Mouse (Mus musculus): Measurements from ENCODE around the gene Ugt1a7c. TPM values are rescaled to one million over a fixed set of nuclear protein-coding genes. Genes with fewer than 3 reads are reported as not detected.

Ugt1a7c gene
- polyA plus RNA-seq, 1 experiment, result not detected

GRCm38 (mm10) chr1:88227482-88227881 is 132.6 kb downstream of the Ugt1a7c start:
- H3K4me3 ChIP-seq (ENCODE audit: insufficient read depth, low read depth, low read length), result no peak overlapping the region
- TF ChIP-seq POLR2A (IDR thresholded peaks at IDR 0.05; ENCODE audit: insufficient read depth, low read depth, low read length) (no peak), CTCF (IDR thresholded peaks at IDR 0.05; ENCODE audit: insufficient read depth, low read depth, low read length) (no peak)
- 63% methylated on average over 2 of the region's 2 CpGs for WGBS
- H3K27ac ChIP-seq (ENCODE audit: insufficient read depth, low read depth, low read length), result no peak overlapping the region
- H3K4me1 ChIP-seq (ENCODE audit: control insufficient read depth, insufficient read depth, low read length), result no peaks in the 10 kb centered on the region

DNA sequence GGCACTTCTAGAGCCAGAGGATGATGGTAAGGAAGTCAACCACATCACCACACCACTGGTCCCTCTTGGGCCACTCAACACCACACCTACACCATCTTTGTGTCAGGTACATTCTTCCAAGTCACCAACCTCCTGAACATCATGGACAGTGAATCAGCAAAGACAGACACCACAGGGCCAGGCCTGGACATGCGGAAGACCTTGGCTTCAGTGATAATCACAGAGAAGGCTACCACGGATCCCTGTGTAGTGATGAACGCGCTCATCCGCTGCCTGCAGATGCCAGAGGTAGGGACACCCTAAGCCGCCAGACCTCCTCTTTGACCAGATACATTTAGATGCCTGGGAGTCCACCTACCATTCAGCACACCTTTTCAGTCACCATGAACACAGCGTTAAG is 133.3 kb downstream of the Ugt1a7c start:
- Histone ChIP-seq H3K27ac (ENCODE audit: insufficient read depth, low read depth, low read length) (no peak overlapping the region), H3K4me1 (ENCODE audit: control insufficient read depth, insufficient read depth, low read length) (no peaks in the 10 kb centered on the region), H3K4me3 (ENCODE audit: insufficient read depth, low read depth, low read length) (no peak overlapping the region)
- 74% methylated on average over 7 of the region's 7 CpGs for WGBS
- no peak for TF ChIP-seq CTCF (IDR thresholded peaks at IDR 0.05; ENCODE audit: insufficient read depth, low read depth, low read length)
- TF ChIP-seq POLR2A (IDR thresholded peaks at IDR 0.05; ENCODE audit: insufficient read depth, low read depth, low read length), result no peak

- 80% methylated on average over 3 of the region's 3 CpGs for WGBS
These were observed 134.7 kb downstream of the Ugt1a7c start for GRCm38 (mm10) chr1:88229566-88229965.

GRCm38 (mm10) chr1:88229986-88230385 is 135.1 kb downstream of the Ugt1a7c start:
- no peaks in the 10 kb centered on the region for H3K4me1 ChIP-seq (ENCODE audit: control insufficient read depth, insufficient read depth, low read length)
- H3K4me3 ChIP-seq (ENCODE audit: insufficient read depth, low read depth, low read length), result no peak overlapping the region
- TF ChIP-seq POLR2A (IDR thresholded peaks at IDR 0.05; ENCODE audit: insufficient read depth, low read depth, low read length) (no peak), CTCF (IDR thresholded peaks at IDR 0.05; ENCODE audit: insufficient read depth, low read depth, low read length) (no peak)
- no peak overlapping the region for H3K27ac ChIP-seq (ENCODE audit: insufficient read depth, low read depth, low read length)
- 86% methylated on average over 5 of the region's 5 CpGs for WGBS

More at GRCm38 (mm10) chr1:88229566-88229965, 134.7 kb downstream of the Ugt1a7c start:
- Histone ChIP-seq H3K4me1 (ENCODE audit: control insufficient read depth, insufficient read depth, low read length) (no peaks in the 10 kb centered on the region), H3K27ac (ENCODE audit: insufficient read depth, low read depth, low read length) (no peak overlapping the region), H3K4me3 (ENCODE audit: insufficient read depth, low read depth, low read length) (no peak overlapping the region)
- TF ChIP-seq CTCF (IDR thresholded peaks at IDR 0.05; ENCODE audit: insufficient read depth, low read depth, low read length) (no peak), POLR2A (IDR thresholded peaks at IDR 0.05; ENCODE audit: insufficient read depth, low read depth, low read length) (no peak)

- H3K27ac ChIP-seq (ENCODE audit: insufficient read depth, low read depth, low read length), result no peak overlapping the region
- H3K4me3 ChIP-seq (ENCODE audit: insufficient read depth, low read depth, low read length), result no peak overlapping the region
- TF ChIP-seq POLR2A (IDR thresholded peaks at IDR 0.05; ENCODE audit: insufficient read depth, low read depth, low read length), result no peak
- no peak for TF ChIP-seq CTCF (IDR thresholded peaks at IDR 0.05; ENCODE audit: insufficient read depth, low read depth, low read length)
- no peaks in the 10 kb centered on the region for H3K4me1 ChIP-seq (ENCODE audit: control insufficient read depth, insufficient read depth, low read length)
- WGBS, result 74% methylated on average over 7 of the region's 7 CpGs
These were observed 135.6 kb downstream of the Ugt1a7c start for GRCm38 (mm10) chr1:88230421-88230820.

GRCm38 (mm10) chr1:88230981-88231802 is 136.3 kb downstream of the Ugt1a7c start:
- WGBS, result 77% methylated on average over 6 of the region's 6 CpGs
- TF ChIP-seq CTCF (IDR thresholded peaks at IDR 0.05; ENCODE audit: insufficient read depth, low read depth, low read length) (no peak), POLR2A (IDR thresholded peaks at IDR 0.05; ENCODE audit: insufficient read depth, low read depth, low read length) (no peak)
- H3K4me3 ChIP-seq (ENCODE audit: insufficient read depth, low read depth, low read length), result no peak overlapping the region

GRCm38 (mm10) chr1:88231803-88232499 is 137.1 kb downstream of the Ugt1a7c start:
- no peak overlapping the region for H3K4me3 ChIP-seq (ENCODE audit: insufficient read depth, low read depth, low read length)
- no peak overlapping the region for H3K27ac ChIP-seq (ENCODE audit: insufficient read depth, low read depth, low read length)
- WGBS, result 64% methylated on average over 7 of the region's 7 CpGs
- TF ChIP-seq POLR2A (IDR thresholded peaks at IDR 0.05; ENCODE audit: insufficient read depth, low read depth, low read length) (no peak), CTCF (IDR thresholded peaks at IDR 0.05; ENCODE audit: insufficient read depth, low read depth, low read length) (no peak)
- no peaks in the 10 kb centered on the region for H3K4me1 ChIP-seq (ENCODE audit: control insufficient read depth, insufficient read depth, low read length)

More at GRCm38 (mm10) chr1:88230981-88231802, 136.3 kb downstream of the Ugt1a7c start:
- Histone ChIP-seq H3K27ac (ENCODE audit: insufficient read depth, low read depth, low read length) (no peak overlapping the region), H3K4me1 (ENCODE audit: control insufficient read depth, insufficient read depth, low read length) (no peaks in the 10 kb centered on the region)

- TF ChIP-seq POLR2A (IDR thresholded peaks at IDR 0.05; ENCODE audit: insufficient read depth, low read depth, low read length) (no peak), CTCF (IDR thresholded peaks at IDR 0.05; ENCODE audit: insufficient read depth, low read depth, low read length) (no peak)
- H3K4me3 ChIP-seq (ENCODE audit: insufficient read depth, low read depth, low read length), result no peak overlapping the region
- no peaks in the 10 kb centered on the region for H3K4me1 ChIP-seq (ENCODE audit: control insufficient read depth, insufficient read depth, low read length)
- H3K27ac ChIP-seq (ENCODE audit: insufficient read depth, low read depth, low read length), result no peak overlapping the region
- 57% methylated on average over 3 of the region's 3 CpGs for WGBS
These were observed 138.0 kb downstream of the Ugt1a7c start for GRCm38 (mm10) chr1:88232664-88233380.
